Mouse (Mus musculus) megakaryocyte-erythroid progenitor cell, adult 5-6 weeks (primary cell): ENCODE measurements at regions not wholly inside any gene's neighbourhood (a gene's known extent, or its start where the extent isn't known, plus 50 kb on each side); places are given as distances from the start of the nearest gene placed in this dataset.
"Not testable (repeated sequence)": the region's sequence is repeated elsewhere in the genome, so short reads cannot be mapped to it uniquely, and the experiment has no call there.

Experiments
- ATAC-seq: replicated peaks from 2 replicates; pipeline ENCODE4 v1.8.0; 2016; ENCODE audit warnings: mild to moderate bottlenecking, inconsistent platforms; ENCODE audit not compliant: severe bottlenecking, poor library complexity, low FRiP score, low TSS enrichment

- ATAC-seq = not testable (repeated sequence)
These were observed 56.9 kb upstream of the Akap13 start for GRCm38 (mm10) chr7:75398480-75398879.

GRCm38 (mm10) chr7:75398904-75399724 is 56.2 kb upstream of the Akap13 start:
- ATAC-seq = peak; percentile 90

GRCm38 (mm10) chr7:75400471-75400870 is 54.9 kb upstream of the Akap13 start:
- no peak for ATAC-seq

GRCm38 (mm10) chr7:75404955-75405354 is 50.4 kb upstream of the Akap13 start:
- no peak for ATAC-seq
